Mouse (Mus musculus) liver, postnatal 0 days (tissue): ENCODE results near the gene Fermt1.

Experiments
- CTCF ChIP-seq: sonication (generic); IDR thresholded peaks from 2 replicates; pipeline ENCODE4 v1.5.1; 2016; ENCODE audit warnings: antibody characterized with exemption, low read depth
- EP300 ChIP-seq: IDR thresholded peaks from 2 replicates; pipeline ENCODE4 v1.6.1; 2016; ENCODE audit warnings: antibody characterized with exemption, low read depth, mild to moderate bottlenecking

DNA sequence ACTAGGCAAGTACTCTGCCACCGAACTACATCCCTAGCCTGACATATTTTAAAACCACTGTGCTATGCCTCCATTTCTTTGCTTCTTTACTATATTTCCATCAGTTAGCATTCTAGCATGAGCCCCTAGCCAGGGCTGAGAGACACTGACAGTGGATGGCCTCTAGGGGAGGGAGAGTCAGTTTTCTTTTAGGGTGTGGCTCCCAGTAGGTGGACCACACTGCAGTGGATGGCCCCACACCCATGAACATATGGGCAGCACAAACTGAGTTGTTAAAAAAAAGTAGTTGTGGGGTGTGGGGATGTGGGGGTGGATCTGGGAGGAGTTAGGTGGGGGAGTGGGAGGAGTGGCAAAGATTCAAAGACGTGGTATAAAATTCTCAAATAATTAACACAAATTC is 27.6 kb upstream of the Fermt1 start:
- no peak for TF ChIP-seq CTCF
- TF ChIP-seq EP300, result no peak
